Mouse (Mus musculus): ENCODE data around the gene C2cd2l. TPM values are rescaled to one million over a fixed set of nuclear protein-coding genes. Genes with fewer than 3 reads are reported as not detected.

The C2cd2l gene
- total RNA-seq, 2 experiments from 2014 or later = 2.4 to 13.2 TPM

GRCm38 (mm10) chr9:44317452-44317851 is 2.6 kb downstream of the C2cd2l start:
- ATAC-seq (replicated peaks; ENCODE audit: poor library complexity) = no peak

DNA sequence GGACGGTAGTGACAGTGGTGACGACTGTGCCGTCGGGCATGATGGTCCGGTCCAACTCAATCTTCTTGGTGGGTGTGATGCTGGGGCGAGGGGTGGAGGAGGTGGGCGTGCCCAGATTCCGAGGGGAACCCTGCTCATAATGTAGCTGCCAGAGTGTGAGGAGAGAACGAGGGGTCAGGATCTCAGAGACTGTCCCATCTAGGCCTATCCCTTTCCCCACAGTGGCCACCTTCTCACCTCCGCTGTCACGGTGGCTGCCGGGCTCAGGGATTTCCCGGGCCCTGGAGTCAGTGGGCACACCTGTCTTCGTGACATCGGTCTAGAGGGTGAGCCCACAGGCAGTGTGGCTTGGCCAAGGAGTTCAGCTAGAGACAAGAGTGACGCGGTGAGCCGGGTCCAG is 5.2 kb downstream of the C2cd2l start:
- no peak for ATAC-seq (replicated peaks; ENCODE audit: poor library complexity)

GRCm38 (mm10) chr9:44314257-44314547 is 5.9 kb downstream of the C2cd2l start:
- ATAC-seq (replicated peaks; ENCODE audit: poor library complexity) = no peak

DNA sequence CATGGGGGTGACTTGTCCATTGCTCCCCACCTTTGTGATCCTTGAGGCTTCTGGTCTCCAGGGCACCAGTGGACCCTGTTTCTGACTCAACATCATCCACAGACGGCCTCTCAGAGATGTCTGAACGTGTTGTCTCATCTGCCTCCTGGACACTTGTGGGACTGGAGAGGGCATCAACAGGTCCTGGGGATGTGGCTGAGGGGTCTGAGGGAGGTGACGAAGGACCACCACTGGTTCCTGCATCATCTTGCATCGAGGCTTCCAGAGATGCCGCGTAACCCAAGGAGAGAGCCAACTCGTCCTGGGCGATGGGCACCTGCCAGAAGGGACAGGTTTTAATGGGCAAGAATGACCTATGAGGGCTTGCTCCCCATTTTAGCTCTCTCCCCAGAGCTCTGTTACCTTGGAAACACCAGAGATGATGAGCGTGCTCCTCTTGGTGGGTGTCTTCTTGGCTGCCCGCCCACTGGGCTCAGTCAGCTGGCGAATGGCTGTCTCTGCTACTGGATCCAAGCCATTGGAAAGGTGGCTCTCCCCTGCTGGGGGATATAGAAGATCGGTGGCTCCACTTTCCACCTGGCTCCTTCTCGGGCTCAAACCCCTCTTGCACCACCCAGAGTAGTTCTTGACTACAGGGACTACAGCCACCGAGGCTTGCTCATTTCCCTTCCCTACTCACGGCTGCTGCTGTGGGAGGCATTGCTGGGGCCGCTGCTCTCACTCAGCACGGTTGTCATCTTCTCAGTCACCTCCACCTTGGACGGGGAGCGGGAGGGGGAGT is 6.4 kb downstream of the C2cd2l start:
- no peak for ATAC-seq (replicated peaks; ENCODE audit: poor library complexity)

DNA sequence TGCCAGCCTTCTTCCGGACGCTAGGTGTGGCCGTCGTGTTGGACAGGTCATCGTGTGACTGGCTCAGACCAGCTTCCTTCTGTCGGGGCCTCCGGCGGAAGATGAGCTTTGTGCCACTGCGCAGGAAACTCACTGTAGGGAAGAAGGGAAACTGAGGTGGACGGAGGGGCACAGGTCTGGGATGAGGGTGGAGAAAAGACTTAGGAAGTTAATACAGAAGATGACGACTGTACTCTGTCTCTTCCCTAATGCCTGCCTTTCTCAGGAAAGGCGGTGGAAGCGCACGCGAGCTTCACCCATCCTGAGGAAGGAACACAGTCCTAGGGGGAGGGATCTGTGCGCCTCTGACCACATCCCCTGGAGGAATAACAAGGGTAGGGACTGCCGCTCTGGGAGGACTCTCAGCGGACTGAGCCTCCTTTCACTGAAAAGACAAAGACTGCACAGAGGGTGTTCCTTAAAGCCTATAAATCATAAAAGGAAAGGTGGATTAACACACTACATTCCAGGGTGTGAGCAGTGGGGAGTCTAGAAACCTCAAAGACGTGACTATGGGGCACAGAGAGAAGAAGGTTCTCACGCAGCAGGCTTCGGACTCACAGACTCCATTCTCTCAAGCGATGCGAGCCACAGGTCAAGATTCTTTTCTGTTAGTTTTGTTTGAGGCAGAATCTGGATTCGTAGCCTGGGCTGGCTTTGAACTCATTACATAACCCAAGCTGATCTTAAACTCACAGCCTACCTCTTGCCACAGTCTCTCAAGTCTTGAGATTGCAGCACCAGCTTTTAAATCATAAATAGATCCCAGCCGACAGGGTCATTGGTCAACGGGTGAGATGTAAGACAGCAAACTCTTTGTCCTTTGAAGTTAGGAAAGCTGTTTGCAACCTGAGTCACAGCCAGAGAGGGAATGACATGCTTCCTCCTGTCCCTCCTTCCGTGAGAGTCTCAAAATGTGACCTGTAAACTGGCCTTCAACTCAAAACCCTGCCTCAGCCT is 8.7 kb downstream of the C2cd2l start:
- 0 out of 2 replicates have a peak, but pooled peaks have one; percentile 23 for ATAC-seq (replicated peaks; ENCODE audit: poor library complexity)

GRCm38 (mm10) chr9:44310750-44311135 is 9.3 kb downstream of the C2cd2l start:
- no peak for ATAC-seq (replicated peaks; ENCODE audit: poor library complexity)

DNA sequence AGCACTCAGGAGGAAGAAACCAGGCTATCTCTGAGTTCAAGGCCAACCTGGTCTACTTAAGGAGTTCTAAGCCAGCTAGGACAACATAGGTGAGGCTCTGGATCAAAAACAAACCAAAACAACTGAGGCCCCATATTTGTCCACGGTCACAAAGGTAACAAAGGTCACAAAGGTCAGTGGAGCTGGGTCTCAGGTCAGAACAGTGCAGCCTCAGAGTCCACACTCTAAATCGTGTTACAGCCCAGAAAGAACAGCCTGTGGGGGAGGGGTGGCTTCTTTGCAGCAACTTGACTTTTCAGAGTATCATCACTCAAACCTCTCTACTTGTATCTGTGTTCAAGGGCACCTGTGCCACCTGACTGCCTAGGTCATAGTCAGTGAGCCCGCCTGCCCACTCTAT is 10.3 kb downstream of the C2cd2l start:
- no peak for ATAC-seq (replicated peaks; ENCODE audit: poor library complexity)

GRCm38 (mm10) chr9:44307248-44307647 is 12.8 kb downstream of the C2cd2l start:
- no peak for ATAC-seq (replicated peaks; ENCODE audit: poor library complexity)

DNA sequence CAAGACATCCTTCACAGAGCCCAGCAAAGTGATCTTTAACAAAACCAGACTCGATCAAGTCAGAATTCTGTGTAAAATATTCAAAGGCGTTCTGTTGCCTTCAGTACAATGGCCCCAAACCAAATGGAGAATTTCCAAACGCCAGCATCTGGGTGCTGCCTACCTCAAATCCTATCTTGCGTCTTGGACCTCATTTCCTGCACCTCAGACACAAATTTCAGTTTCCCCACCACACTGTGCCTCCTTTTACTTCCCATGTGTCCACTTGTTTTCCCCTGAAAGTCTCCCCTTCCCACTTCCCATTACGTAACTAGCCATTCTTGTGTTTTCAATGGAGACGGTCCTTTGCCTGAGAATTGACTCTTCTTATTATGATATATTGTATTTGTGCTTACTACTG is 13.6 kb downstream of the C2cd2l start:
- ATAC-seq (replicated peaks; ENCODE audit: poor library complexity) = no peak

DNA sequence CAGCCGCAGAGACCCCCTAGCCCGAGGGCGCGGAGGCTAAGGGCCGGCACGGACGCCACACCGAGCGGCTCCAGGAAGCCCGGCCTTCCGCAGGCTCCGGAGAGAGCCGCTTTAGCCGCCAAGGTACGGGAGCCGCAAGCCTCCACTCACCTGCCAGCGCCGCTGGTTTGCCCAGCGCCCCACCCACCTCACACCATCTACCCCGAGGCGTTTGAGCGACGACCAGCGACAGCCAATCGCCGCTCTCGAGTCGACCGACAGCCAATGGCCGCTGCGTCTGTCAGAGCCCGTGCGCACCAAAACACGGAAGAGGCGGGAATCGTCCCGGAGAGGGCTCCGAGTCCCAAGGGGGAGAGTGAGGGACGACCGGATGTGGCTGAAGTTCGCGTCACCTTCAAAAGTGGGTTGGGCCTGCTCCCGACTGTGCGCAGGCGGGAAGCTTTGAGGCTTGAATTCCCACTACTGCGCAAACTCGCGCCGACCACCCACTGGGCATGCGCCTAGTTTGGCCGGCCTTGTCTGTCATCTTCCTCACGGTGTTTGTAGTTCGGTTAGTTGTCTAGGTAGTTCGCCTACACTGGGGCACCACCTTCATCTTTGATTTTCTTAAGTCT is 14.5 kb downstream of the C2cd2l start, which contains the start of gene Hinfp:
Gene Hinfp, minus strand, starts transcription at position 206 of the 614 bp plus-strand sequence.
- ATAC-seq (replicated peaks; ENCODE audit: poor library complexity) = peak; percentile 99

GRCm38 (mm10) chr9:44300001-44300400 is 20.1 kb downstream of the C2cd2l start:
- ATAC-seq (replicated peaks; ENCODE audit: poor library complexity) = peak; percentile 86

DNA sequence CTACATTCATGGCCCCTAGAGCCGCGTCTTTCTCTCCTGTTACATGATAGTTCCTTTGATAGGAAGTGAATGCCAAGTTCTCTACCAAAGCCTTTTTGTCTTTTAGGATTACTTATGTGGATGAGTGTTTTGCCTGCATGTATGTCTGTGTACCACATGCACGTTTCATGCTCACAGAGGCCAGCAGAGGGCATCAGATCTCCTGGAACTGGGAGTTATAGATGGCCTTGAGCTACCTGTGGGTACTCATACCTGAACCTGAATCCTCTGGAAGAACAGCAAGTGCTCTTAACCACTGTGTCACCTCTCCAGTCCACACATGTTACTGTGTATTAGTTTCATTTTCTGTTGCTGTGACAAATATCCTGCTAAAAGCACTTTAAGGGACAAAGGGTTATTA is 27.6 kb downstream of the C2cd2l start:
- ATAC-seq (replicated peaks; ENCODE audit: poor library complexity) = no peak

GRCm38 (mm10) chr9:44288959-44289291 is 31.2 kb downstream of the C2cd2l start:
- peak; percentile 8 for ATAC-seq (replicated peaks; ENCODE audit: poor library complexity)

DNA sequence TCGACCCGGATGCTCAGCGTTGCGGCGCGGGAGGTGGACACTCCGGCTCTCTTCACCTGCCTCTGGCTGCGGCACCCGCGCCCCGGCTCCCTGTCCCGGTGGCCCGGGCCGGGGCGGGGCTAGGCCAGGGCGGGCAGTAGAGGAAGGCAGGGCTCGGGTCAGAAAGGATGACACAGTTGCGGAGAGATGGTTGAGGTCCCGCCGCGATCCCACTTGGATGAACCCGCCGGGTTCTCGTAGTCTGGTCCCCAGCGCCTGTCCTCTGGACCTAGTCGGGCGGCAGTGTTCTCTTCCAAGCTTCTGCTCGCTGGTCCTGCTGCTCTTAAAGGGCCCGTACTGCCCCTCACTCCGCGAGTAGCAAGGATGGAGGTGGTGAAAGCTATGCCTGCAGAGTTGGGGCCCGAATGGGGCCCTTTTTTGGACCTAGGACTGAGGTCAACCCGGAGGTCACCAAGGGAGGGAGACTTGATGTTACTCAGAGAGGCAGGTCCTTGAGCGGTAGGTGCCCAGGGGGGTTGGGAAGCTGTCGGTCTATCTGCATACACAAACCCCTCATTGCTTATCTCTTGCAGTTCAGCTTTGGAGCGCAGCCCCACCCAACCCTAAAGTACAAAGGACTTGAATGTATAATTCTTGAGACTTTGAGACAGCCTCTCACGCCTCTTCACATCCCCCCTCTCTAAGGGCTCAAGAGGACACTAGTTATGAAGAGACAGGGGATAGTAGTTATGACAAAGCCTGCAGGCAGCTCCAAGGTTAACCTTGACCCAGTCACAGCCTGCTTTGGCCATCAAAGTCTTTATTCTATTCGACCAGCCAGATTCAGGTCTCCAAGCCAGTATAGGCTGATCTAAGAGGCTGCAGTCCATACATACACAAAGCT is 31.8 kb downstream of the C2cd2l start, which contains the start of gene Abcg4:
Gene Abcg4, minus strand, starts transcription at position 540 of the 883 bp plus-strand sequence.
- peak; percentile 78 for ATAC-seq (replicated peaks; ENCODE audit: poor library complexity)

- peak; percentile 29 for ATAC-seq (replicated peaks; ENCODE audit: poor library complexity)
Measured at GRCm38 (mm10) chr9:44287401-44288075, 32.5 kb downstream of the C2cd2l start.

- no peak for ATAC-seq (replicated peaks; ENCODE audit: poor library complexity)
Measured at GRCm38 (mm10) chr9:44287003-44287400, 33.1 kb downstream of the C2cd2l start.

- ATAC-seq (replicated peaks; ENCODE audit: poor library complexity) = 0 out of 2 replicates have a peak, but pooled peaks have one; percentile 19
Measured at GRCm38 (mm10) chr9:44286256-44286850, 33.7 kb downstream of the C2cd2l start.

- ATAC-seq (replicated peaks; ENCODE audit: poor library complexity) = no peak
Measured at GRCm38 (mm10) chr9:44283183-44283582, 36.9 kb downstream of the C2cd2l start.

DNA sequence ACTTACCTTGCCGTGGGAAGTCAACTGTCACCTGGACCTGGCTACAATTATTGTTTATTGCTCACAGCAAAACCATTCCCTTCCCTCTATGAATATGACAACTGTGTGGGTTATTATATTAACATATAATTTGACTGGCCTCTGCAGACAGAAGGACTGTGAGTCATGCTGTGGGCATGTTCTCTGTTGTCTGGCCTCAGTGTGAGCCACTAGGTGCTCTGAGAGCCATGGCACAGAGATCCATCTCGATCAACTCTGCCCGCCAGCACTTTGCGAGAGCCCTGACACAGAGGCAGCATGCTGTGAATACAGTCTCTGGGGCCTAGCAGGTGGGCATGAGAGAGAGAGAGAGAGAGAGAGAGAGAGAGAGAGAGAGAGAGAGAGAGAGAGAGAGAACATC is 50.1 kb downstream of the C2cd2l start:
- no peak for ATAC-seq (replicated peaks; ENCODE audit: poor library complexity)
